Mouse (Mus musculus) limb, embryonic 15.5 days (tissue): ENCODE measurements at regions not wholly inside any gene's neighbourhood (a gene's known extent, or its start where the extent isn't known, plus 50 kb on each side); places are given as distances from the start of the nearest gene placed in this dataset.

ENCODE experiments used
- ATAC-seq: fragments of 200-750 bp; cut with Nextera tagmentation; 2 replicates; pipeline ENCODE4 v1.8.0; 2017; ENCODE audit warnings: low read depth, moderate TSS enrichment; ENCODE audit not compliant: insufficient number of reproducible peaks, low FRiP score, low TSS enrichment
- H3K27ac ChIP-seq: fragments of 300-500 bp; sonication (generic); 2 replicates; pipeline ENCODE4 v1.5.1; 2015; ENCODE audit warnings: moderate library complexity, mild to moderate bottlenecking, inconsistent platforms
- H3K27me3 ChIP-seq: fragments of 300-500 bp; sonication (generic); 2 replicates; pipeline ENCODE4 v1.6.1; 2015; ENCODE audit warnings: inconsistent platforms
- H3K36me3 ChIP-seq: fragments of 300-500 bp; sonication (generic); 2 replicates; pipeline ENCODE4 v1.6.1; 2015; ENCODE audit warnings: inconsistent platforms
- H3K4me1 ChIP-seq: fragments of 300-500 bp; sonication (generic); 2 replicates; pipeline ENCODE4 v1.6.1; 2015; ENCODE audit warnings: inconsistent platforms
- H3K4me2 ChIP-seq: fragments of 300-500 bp; sonication (generic); 2 replicates; pipeline ENCODE4 v1.6.1; 2015; ENCODE audit warnings: mild to moderate bottlenecking, inconsistent platforms
- H3K4me3 ChIP-seq: fragments of 300-500 bp; sonication (generic); 2 replicates; pipeline ENCODE4 v1.5.1; 2015; ENCODE audit warnings: mild to moderate bottlenecking, inconsistent platforms
- H3K9ac ChIP-seq: fragments of 300-500 bp; sonication (generic); 2 replicates; pipeline ENCODE4 v1.6.1; 2015; ENCODE audit warnings: inconsistent platforms
- H3K9me3 ChIP-seq: fragments of 300-500 bp; sonication (generic); 2 replicates; pipeline ENCODE4 v1.6.1; 2016; ENCODE audit warnings: inconsistent platforms
- WGBS: fragments of 180-500 bp; shearing (Covaris S2); methylation state at CpG from one replicate; pipeline ENCODE4 v1.1.7; 2015; 5-methylcytosine and 5-hydroxymethylcytosine counted together

DNA sequence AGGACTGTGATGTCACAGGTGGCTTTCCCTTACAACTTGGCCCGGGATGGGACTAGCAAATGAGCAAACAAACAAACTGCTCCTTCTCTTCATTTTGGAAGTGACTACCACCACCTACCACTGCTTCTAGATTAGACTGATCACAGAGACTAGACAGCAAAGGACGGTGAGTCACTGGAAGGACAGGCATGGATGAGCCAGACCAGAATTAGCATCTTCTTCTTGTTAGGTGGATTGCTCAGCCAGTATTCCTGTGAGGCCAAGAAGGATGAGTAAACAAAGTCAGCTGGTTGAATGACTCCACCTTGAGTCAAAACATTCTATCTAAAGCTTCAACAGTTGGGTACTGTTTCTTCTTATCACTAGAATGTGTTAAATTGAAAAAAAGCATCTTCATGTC is 385.1 kb upstream of the Mon1b start:
- no peak for ATAC-seq
- Histone ChIP-seq H3K4me1 (no peaks in the 10 kb centered on the region), H3K4me3 (no peak overlapping the region), H3K27me3 (no peaks in the 10 kb centered on the region), H3K9me3 (no peaks in the 10 kb centered on the region), H3K27ac (no peak overlapping the region), H3K4me2 (no peak overlapping the region), H3K36me3 (no peaks in the 10 kb centered on the region), H3K9ac (no peak overlapping the region)
- WGBS = 83% methylated on average over 2 of the region's 2 CpGs

DNA sequence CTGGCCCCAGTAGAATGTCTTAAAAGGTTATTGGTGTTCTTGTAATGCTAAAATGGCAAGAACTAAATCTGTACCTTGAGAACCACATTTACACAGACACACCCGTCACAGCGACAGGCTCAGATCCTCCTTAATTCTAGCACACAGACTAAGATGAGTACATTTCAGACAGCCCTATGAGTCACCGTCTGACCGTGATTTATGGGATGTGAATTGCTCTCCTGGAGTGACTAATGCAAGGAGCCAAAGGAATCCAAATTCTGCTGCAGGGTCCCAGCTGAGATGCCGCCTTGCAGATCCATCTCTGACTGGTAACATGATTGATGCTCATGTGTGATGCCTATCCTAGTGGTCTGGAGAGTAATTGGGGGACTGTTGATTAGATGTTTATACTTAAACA is 381.3 kb upstream of the Mon1b start:
- H3K4me1 ChIP-seq = no peaks in the 10 kb centered on the region
- H3K27ac ChIP-seq = no peak overlapping the region
- no peaks in the 10 kb centered on the region for H3K27me3 ChIP-seq
- WGBS = 38% methylated on average over 5 of the region's 5 CpGs
- no peaks in the 10 kb centered on the region for H3K36me3 ChIP-seq
- H3K4me2 ChIP-seq = no peak overlapping the region
- no peak overlapping the region for H3K4me3 ChIP-seq
- no peak overlapping the region for H3K9ac ChIP-seq
- ATAC-seq = no peak
- no peaks in the 10 kb centered on the region for H3K9me3 ChIP-seq

DNA sequence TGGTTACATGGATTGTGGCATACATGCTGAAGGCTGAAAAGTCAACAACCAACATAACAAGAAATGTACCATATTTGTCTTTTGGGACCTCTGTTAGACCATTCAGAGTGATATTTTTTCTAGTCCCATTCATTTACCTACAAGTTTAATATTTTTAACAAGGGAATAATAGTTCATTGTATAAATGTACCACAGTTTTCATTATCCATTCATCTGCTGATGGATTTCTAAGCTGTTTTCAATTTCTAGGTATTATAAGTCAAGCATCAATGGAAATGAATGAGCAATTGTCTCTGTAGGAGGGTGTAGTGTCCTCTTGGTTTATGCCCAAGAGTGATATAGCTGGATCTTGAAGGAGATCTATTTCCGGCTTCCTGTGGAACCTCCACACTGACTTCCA is 375.9 kb upstream of the Mon1b start:
- 97% methylated on average over 1 of the region's 1 CpGs for WGBS
- no peaks in the 10 kb centered on the region for H3K27me3 ChIP-seq
- H3K36me3 ChIP-seq = no peaks in the 10 kb centered on the region
- H3K4me1 ChIP-seq = no peaks in the 10 kb centered on the region
- H3K9ac ChIP-seq = no peak overlapping the region
- H3K4me2 ChIP-seq = no peak overlapping the region
- no peak for ATAC-seq
- no peak overlapping the region for H3K27ac ChIP-seq
- no peak overlapping the region for H3K4me3 ChIP-seq
- H3K9me3 ChIP-seq = no peaks in the 10 kb centered on the region

DNA sequence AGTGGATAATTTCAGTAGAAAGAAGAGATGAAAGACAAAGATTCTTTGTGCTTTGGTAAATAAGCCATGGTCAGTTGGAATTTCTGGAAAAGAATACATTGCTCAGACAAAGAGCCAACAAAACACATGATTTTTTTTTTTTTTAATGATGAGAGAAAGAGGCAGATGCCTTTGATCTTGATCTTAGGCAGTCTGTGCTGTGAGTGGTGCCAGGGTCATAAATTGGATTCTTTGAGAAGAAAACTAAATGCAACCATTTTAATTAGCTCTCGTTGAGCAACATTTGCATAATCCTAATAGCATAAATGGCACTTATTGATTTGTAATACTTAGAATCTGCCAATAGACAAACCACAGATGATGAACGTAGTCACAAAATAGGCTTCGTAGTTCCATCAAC is 372.1 kb upstream of the Mon1b start:
- 73% methylated on average over 3 of the region's 3 CpGs for WGBS
- Histone ChIP-seq H3K4me1 (no peaks in the 10 kb centered on the region), H3K9ac (no peak overlapping the region), H3K27ac (no peak overlapping the region), H3K4me2 (no peak overlapping the region), H3K36me3 (no peaks in the 10 kb centered on the region), H3K27me3 (no peaks in the 10 kb centered on the region), H3K9me3 (no peaks in the 10 kb centered on the region), H3K4me3 (no peak overlapping the region)
- ATAC-seq = no peak

DNA sequence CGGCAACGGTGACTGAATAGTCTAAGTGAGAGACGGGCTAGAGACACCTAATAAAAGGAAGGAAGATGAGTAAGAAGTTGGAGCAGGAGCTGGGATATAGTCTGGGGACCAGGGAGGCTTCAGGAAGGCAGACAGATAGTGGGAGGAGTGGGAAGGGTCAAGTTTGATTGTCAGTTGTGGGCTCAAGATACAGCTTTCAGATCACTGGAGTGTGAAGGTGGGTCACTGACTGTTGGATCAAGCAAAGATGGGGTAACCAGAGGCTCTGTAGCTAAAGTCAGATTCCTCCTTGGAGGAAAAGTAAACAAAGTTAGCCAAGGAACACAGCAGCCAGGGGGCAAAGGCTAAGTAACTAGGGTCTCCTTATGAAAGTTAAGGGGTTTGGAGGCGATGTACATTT is 364.1 kb upstream of the Mon1b start:
- Histone ChIP-seq H3K27ac (no peak overlapping the region), H3K9me3 (no peaks in the 10 kb centered on the region), H3K4me2 (no peak overlapping the region), H3K36me3 (no peaks in the 10 kb centered on the region), H3K27me3 (no peaks in the 10 kb centered on the region), H3K4me1 (no peaks in the 10 kb centered on the region), H3K4me3 (no peak overlapping the region), H3K9ac (no peak overlapping the region)
- WGBS = 88% methylated on average over 4 of the region's 4 CpGs
- ATAC-seq = no peak

DNA sequence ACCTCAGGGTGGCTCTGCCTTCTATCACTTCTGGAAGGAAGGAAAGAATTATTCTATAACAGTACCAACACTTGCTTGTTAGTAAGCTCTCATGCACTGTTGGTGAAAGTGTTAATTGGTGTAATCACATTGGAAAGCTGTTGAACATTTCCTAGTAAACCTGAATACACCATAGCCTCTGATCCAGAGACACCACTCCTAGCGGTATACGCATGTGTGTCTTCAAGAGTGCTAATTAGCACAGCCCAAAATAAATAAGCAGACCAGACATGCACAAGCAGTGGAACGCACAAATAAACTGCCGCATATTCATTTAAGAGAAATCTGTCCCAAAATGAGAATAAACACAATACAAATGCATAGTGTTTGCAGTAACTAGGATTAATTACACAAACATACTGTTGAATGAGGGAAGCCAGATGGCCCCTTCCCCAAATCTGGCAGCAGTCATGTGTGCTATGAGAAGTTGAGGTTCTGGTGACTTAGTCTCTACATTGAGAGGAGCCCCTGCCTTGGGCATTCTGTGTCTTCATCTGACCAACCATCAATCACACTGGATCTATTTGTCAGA is 335.0 kb upstream of the Mon1b start:
- Histone ChIP-seq H3K4me3 (no peak overlapping the region), H3K9me3 (no peaks in the 10 kb centered on the region), H3K4me1 (no peaks in the 10 kb centered on the region), H3K9ac (no peak overlapping the region), H3K27me3 (no peaks in the 10 kb centered on the region), H3K27ac (no peak overlapping the region), H3K36me3 (no peaks in the 10 kb centered on the region), H3K4me2 (no peak overlapping the region)
- ATAC-seq = no peak
- 77% methylated on average over 4 of the region's 4 CpGs for WGBS

DNA sequence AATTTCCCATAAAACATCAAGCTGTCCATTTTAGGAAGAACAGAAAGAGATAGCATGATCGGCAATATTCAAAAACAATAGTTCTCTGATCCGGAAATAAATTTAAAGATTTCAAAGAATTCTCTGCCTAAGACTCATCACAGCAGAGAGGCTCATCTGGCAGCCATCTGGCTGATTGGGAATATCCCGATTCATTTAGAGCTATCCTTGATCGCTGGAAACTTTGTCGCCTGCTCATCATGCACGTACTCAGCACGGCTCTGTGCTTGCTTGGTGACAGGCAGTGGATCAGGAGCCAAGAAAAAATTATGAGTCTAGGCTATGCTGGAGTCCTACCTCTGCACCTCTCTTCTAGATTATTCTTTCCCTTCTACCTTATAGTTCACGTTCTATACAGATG is 332.0 kb upstream of the Mon1b start:
- ATAC-seq = no peak
- 75% methylated on average over 8 of the region's 8 CpGs for WGBS
- no peak overlapping the region for H3K27ac ChIP-seq
- H3K27me3 ChIP-seq = no peaks in the 10 kb centered on the region
- H3K4me3 ChIP-seq = no peak overlapping the region
- no peaks in the 10 kb centered on the region for H3K36me3 ChIP-seq
- H3K9ac ChIP-seq = no peak overlapping the region
- no peak overlapping the region for H3K4me2 ChIP-seq
- H3K4me1 ChIP-seq = no peaks in the 10 kb centered on the region
- H3K9me3 ChIP-seq = no peaks in the 10 kb centered on the region

DNA sequence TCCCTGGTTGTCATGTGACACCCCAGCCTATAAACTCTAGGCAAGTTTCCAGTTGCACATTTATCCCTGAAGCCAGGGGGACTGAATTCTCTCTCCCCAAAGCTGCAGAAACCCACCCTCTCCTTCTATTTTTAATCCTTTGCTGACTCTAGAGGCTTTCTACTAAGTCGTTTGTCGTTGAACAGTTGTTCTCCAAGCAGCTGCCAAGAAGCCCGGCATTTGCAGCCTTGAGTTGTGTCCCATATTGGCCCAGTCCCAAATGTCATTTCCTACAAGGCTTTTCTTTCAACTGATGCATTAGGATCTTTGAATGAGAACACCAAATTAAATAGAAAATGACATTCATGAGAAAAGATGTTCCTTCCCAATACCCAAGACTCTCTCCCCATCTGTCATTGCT is 318.2 kb upstream of the Mon1b start:
- Histone ChIP-seq H3K9me3 (no peaks in the 10 kb centered on the region), H3K4me2 (no peak overlapping the region), H3K9ac (no peak overlapping the region), H3K27me3 (no peaks in the 10 kb centered on the region), H3K27ac (no peak overlapping the region), H3K4me3 (no peak overlapping the region), H3K36me3 (no peaks in the 10 kb centered on the region), H3K4me1 (peaks cover 4% of the 10 kb centered on the region; the same call in 1 of the 2 replicates)
- WGBS = 26% methylated on average over 3 of the region's 3 CpGs
- no peak for ATAC-seq

DNA sequence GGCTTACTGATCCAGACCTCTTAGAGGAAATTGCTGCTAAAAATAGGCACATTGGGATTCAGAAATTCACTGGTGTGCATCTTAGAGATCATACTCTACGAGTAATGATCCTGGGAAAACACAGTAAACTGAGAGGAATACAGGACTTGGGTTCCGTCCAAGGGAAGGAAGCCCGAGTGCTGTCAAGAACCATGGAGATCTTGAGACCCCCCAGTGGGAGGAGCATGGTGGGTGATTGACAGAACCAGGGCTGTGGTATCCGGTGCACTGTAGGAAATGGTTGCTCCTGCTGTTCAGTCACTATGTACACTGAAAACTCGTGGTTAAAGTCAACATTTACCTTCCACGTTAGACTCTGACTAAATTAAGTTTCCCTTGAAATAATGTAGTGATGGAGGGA is 303.8 kb upstream of the Mon1b start:
- no peak for ATAC-seq
- no peaks in the 10 kb centered on the region for H3K4me1 ChIP-seq
- H3K4me2 ChIP-seq = no peak overlapping the region
- WGBS = 66% methylated on average over 6 of the region's 6 CpGs
- H3K27ac ChIP-seq = no peak overlapping the region
- no peaks in the 10 kb centered on the region for H3K36me3 ChIP-seq
- no peaks in the 10 kb centered on the region for H3K9me3 ChIP-seq
- H3K27me3 ChIP-seq = no peaks in the 10 kb centered on the region
- H3K4me3 ChIP-seq = no peak overlapping the region
- no peak overlapping the region for H3K9ac ChIP-seq

DNA sequence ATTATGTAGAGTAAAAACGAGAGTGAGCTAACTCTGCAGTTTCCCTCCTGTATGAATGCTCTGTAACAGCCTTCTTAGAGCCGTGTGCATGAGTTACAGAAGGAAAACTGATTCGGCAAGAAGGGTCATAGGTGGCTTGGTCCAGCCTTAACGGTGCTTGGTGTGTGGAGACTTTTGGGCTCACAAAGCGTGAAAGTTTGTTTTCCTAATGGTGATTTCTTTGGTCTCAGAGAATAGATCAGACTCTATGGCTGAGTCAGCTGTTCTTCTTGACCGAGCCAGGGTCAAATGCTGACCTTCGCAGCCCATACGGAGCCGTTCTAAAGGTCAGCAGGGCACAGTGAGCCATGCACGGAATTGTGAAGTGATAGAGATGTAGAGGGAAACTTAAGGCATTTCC is 294.1 kb upstream of the Mon1b start:
- Histone ChIP-seq H3K4me1 (no peaks in the 10 kb centered on the region), H3K27ac (no peak overlapping the region), H3K4me3 (no peak overlapping the region), H3K9me3 (no peaks in the 10 kb centered on the region), H3K9ac (no peak overlapping the region), H3K4me2 (no peak overlapping the region), H3K36me3 (no peaks in the 10 kb centered on the region), H3K27me3 (no peaks in the 10 kb centered on the region)
- WGBS = 71% methylated on average over 10 of the region's 10 CpGs
- ATAC-seq = no peak

DNA sequence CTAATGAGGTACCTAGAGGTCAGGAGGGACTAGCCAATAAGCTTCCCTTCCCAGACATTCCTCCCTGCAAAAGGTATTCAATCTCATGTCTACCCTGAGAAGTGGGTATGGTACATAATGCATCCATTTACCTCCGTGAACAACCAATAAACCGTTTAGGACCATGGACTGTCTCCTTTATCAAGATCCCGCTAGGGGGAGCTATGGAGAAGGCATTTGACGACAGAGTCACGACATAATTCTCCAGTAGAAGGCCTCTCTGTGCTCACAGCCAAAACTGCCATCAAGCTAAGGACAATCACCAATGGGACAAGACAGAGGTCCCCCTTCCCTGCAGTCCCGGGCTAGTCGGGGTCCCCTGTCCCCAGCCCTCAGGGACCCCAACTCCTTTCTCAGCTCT is 273.5 kb upstream of the Mon1b start:
- no peak overlapping the region for H3K27ac ChIP-seq
- no peaks in the 10 kb centered on the region for H3K27me3 ChIP-seq
- no peak for ATAC-seq
- H3K9me3 ChIP-seq = no peaks in the 10 kb centered on the region
- H3K4me3 ChIP-seq = no peak overlapping the region
- no peak overlapping the region for H3K9ac ChIP-seq
- no peak overlapping the region for H3K4me2 ChIP-seq
- H3K36me3 ChIP-seq = no peaks in the 10 kb centered on the region
- 54% methylated on average over 7 of the region's 7 CpGs for WGBS
- no peaks in the 10 kb centered on the region for H3K4me1 ChIP-seq

DNA sequence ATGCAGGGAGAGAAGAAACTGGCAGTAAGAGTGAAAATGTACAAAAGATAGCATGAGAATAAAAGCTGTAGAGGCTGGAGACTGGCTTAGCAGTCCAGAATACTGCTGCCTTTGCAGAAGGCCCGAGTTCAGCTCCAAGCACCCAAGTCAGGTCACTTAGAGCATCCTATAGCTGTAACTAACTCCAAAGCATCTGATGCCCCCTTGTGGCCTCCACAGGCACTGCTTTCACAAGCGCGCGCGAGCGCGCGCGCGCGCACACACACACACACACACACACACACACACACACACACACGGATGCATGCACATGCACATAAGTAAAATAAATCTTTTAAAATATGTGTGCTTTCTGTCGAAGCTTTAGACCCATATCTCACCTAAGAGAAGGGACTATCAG is 271.2 kb upstream of the Mon1b start:
- WGBS = 96% methylated on average over 13 of the region's 13 CpGs
- ATAC-seq = no peak
- Histone ChIP-seq H3K4me2 (no peak overlapping the region), H3K27me3 (no peaks in the 10 kb centered on the region), H3K27ac (no peak overlapping the region), H3K9me3 (no peaks in the 10 kb centered on the region), H3K4me3 (no peak overlapping the region), H3K9ac (no peak overlapping the region), H3K36me3 (no peaks in the 10 kb centered on the region), H3K4me1 (no peaks in the 10 kb centered on the region)

DNA sequence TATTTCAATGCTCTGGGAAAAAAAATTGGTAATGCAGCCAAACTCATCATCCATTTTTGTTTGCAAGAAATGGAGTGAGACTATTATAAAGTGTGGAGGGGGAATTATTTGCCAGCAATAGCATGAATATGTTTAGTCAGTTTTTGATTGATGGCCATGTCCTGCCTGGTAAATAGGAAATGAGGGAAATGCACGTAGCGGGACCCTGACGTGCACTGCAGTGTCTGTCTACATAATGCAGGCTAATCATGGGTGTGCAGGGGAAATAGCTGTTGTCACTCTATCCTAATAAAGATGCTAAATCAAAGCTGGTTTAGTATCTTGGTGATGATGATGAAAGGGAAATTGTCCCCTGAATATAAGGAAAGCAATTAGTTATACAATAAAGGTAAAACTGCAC is 251.9 kb upstream of the Mon1b start:
- no peak overlapping the region for H3K4me3 ChIP-seq
- H3K9me3 ChIP-seq = no peaks in the 10 kb centered on the region
- H3K27ac ChIP-seq = no peak overlapping the region
- H3K4me1 ChIP-seq = 0 out of 2 replicates have a peak, but pooled peaks cover 3% of the 10 kb centered on the region
- no peak for ATAC-seq
- H3K27me3 ChIP-seq = no peaks in the 10 kb centered on the region
- H3K9ac ChIP-seq = no peak overlapping the region
- 24% methylated on average over 3 of the region's 3 CpGs for WGBS
- no peak overlapping the region for H3K4me2 ChIP-seq
- H3K36me3 ChIP-seq = no peaks in the 10 kb centered on the region
